8 mouse cellular contexts compared by ENCODE assay signal in the genomic region with DNA sequence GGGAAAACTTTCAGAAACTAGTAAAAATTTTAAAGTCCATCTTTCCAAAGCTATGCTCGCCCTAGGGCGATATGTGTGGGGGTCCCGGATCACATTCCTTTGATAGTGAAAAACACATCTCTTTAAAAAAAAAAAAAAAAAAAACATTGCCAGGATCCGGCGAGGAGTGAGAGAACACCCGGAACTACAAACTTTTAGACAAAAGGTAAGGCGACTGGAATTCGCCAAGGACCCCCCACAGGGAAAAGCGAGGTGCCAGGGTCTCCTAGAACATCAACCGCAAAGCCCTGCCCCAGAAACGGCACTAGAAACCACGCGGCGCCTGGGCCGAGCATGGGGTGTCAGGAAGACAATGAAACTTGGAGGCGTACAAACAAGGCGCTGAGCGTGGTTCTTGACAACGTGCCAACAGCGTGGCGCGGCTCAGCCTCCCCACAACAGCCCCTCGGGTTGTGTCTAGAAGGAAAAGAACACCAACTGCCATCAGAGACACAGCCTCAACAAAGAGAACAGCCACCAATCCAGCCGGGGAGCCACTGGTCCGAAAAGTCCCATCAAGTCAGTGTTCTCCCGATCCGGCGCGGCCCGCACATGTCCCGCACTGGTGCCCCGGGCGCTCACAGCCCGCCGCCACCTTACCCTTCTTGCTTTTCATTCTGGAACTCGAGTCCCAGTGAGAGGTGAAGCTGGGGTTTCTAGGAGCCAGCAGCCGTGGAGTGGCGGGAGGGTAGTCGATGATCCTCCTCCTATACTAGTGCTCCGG. TPM values are rescaled to one million over a fixed set of nuclear protein-coding genes. Genes with fewer than 3 reads are reported as not detected.
DNase-seq lines count a peak whose midpoint lies in the region; ATAC-seq and TF ChIP-seq lines count a peak whose summit lies in the region.

No protein-coding gene starts in this region.

- H3K4me3 ChIP-seq in E14TG2a.4 (replicated peaks; ENCODE audit: low read length), result peak overlapping the region; percentile 95
- peak overlapping the region; percentile 78 for H3K4me3 ChIP-seq in forebrain, embryonic 10.5 days
- H3K4me3 ChIP-seq in limb, embryonic 12.5 days (replicated peaks), result peak overlapping the region; percentile 73
- peak overlapping the region; percentile 70 for H3K4me3 ChIP-seq in midbrain, embryonic 12.5 days
- peak overlapping the region; percentile 78 for H3K4me3 ChIP-seq in stomach, embryonic 15.5 days (replicated peaks)

- H3K9ac ChIP-seq in limb, embryonic 12.5 days (replicated peaks), result peak overlapping the region; percentile 89
- H3K9ac ChIP-seq in midbrain, embryonic 12.5 days (replicated peaks), result peak overlapping the region; percentile 73
- H3K9ac ChIP-seq in stomach, embryonic 15.5 days, result peak overlapping the region; percentile 78

- TF ChIP-seq CTCF in E14TG2a.4 (conservative IDR thresholded peaks at IDR 0.05; ENCODE audit: low read length), result no peak

- H3K4me2 ChIP-seq in limb, embryonic 12.5 days, result peak overlapping the region; percentile 97
- H3K4me2 ChIP-seq in midbrain, embryonic 12.5 days (replicated peaks), result peak overlapping the region; percentile 90
- H3K4me2 ChIP-seq in stomach, embryonic 15.5 days, result peak overlapping the region; percentile 92

- H3K9me3 ChIP-seq in E14TG2a.4 (ENCODE audit: low read length), result no peaks in the 10 kb centered on the region
- no peaks in the 10 kb centered on the region for H3K9me3 ChIP-seq in forebrain, embryonic 10.5 days
- H3K9me3 ChIP-seq in limb, embryonic 12.5 days, result no peaks in the 10 kb centered on the region
- no peaks in the 10 kb centered on the region for H3K9me3 ChIP-seq in midbrain, embryonic 12.5 days
- no peaks in the 10 kb centered on the region for H3K9me3 ChIP-seq in stomach, embryonic 15.5 days

- peaks cover 46% of the 10 kb centered on the region for H3K36me3 ChIP-seq in E14TG2a.4 (ENCODE audit: insufficient read depth, low read length)
- H3K36me3 ChIP-seq in forebrain, embryonic 10.5 days (replicated peaks), result peaks cover 10% of the 10 kb centered on the region
- peaks cover 9% of the 10 kb centered on the region for H3K36me3 ChIP-seq in limb, embryonic 12.5 days
- H3K36me3 ChIP-seq in midbrain, embryonic 12.5 days, result peaks cover 10% of the 10 kb centered on the region; the same call in 1 of the 2 replicates
- H3K36me3 ChIP-seq in stomach, embryonic 15.5 days, result no peaks in the 10 kb centered on the region

- under 1% methylated on average over 40 of the region's 40 CpGs for WGBS in forebrain, embryonic 10.5 days
- under 1% methylated on average over 40 of the region's 40 CpGs for WGBS in limb, embryonic 12.5 days
- under 1% methylated on average over 40 of the region's 40 CpGs for WGBS in midbrain, embryonic 12.5 days
- under 1% methylated on average over 40 of the region's 40 CpGs for WGBS in stomach, embryonic 15.5 days

- peak; percentile 65 for DNase-seq in adrenal gland, adult 8-10 months
- peak; percentile 75 for DNase-seq in forebrain, embryonic 10.5 days (ENCODE audit: extremely low spot score, low spot score)
- peak; percentile 64 to 71 for DNase-seq in heart, postnatal 14 days
- no peak for DNase-seq in left cerebral cortex, adult 18-20 months (ENCODE audit: low spot score in 2 of 2)

- peak; percentile 5; the same call in 1 of the 2 replicates for ATAC-seq in limb, embryonic 12.5 days (ENCODE audit: insufficient number of reproducible peaks, insufficient read depth, low FRiP score, low TSS enrichment, low read depth)
- ATAC-seq in midbrain, embryonic 12.5 days (ENCODE audit: low FRiP score, low read depth), result peak; percentile 16
- peak; percentile 4; the same call in 1 of the 2 replicates for ATAC-seq in stomach, embryonic 15.5 days (ENCODE audit: insufficient read depth, low FRiP score, low read depth)

- H3K27me3 ChIP-seq in E14TG2a.4 (ENCODE audit: insufficient read depth, low read length), result no peaks in the 10 kb centered on the region
- peaks cover 6% of the 10 kb centered on the region; the same call in 1 of the 2 replicates for H3K27me3 ChIP-seq in forebrain, embryonic 10.5 days (ENCODE audit: poor library complexity, severe bottlenecking)
- H3K27me3 ChIP-seq in limb, embryonic 12.5 days, result no peaks in the 10 kb centered on the region
- H3K27me3 ChIP-seq in midbrain, embryonic 12.5 days, result peaks cover 17% of the 10 kb centered on the region; the same call in 1 of the 2 replicates
- no peaks in the 10 kb centered on the region for H3K27me3 ChIP-seq in stomach, embryonic 15.5 days (replicated peaks)

- H3K4me1 ChIP-seq in E14TG2a.4 (replicated peaks; ENCODE audit: low read depth, low read length), result peaks cover 42% of the 10 kb centered on the region
- H3K4me1 ChIP-seq in forebrain, embryonic 10.5 days, result peaks cover 73% of the 10 kb centered on the region
- H3K4me1 ChIP-seq in limb, embryonic 12.5 days (replicated peaks), result peaks cover 26% of the 10 kb centered on the region
- peaks cover 37% of the 10 kb centered on the region for H3K4me1 ChIP-seq in midbrain, embryonic 12.5 days
- H3K4me1 ChIP-seq in stomach, embryonic 15.5 days, result peaks cover 15% of the 10 kb centered on the region

- intact Hi-C loops in heart, postnatal 14 days (cut with DNase I), result loop anchor here (5.0 kb wide), 1 partner anchor 113 kb away; no protein-coding TSS in a partner anchor

- peak overlapping the region; percentile 98 for H3K27ac ChIP-seq in forebrain, embryonic 10.5 days
- H3K27ac ChIP-seq in limb, embryonic 12.5 days, result peak overlapping the region; percentile 99
- H3K27ac ChIP-seq in midbrain, embryonic 12.5 days (replicated peaks), result peak overlapping the region; percentile 91
- peak overlapping the region; percentile 98 for H3K27ac ChIP-seq in stomach, embryonic 15.5 days

RNA-seq across cellular contexts. Expression of gene Tgif1, which starts 2.9 kb away (rescaled TPM):
- total RNA-seq in adrenal gland, adult 8-10 months (2022), result 10 to 100 TPM; 45.8 to 61.5 (median 60.5) TPM
- 80.2 and 89.6 TPM in 2 replicates for polyA plus RNA-seq in forebrain, embryonic 10.5 days (2016; fragmentation: Nextera tagmentation; extraction: Ambion mirVana)
- total RNA-seq in heart, postnatal 14 days (2021), result 10 to 100 TPM in 1 of 2 experiments, 1 to 10 TPM in 1; 8.5 to 10.1 TPM
- 130 and 136 TPM in 2 replicates for polyA plus RNA-seq in limb, embryonic 12.5 days (2016; fragmentation: Nextera tagmentation; extraction: Ambion mirVana)
- polyA plus RNA-seq in midbrain, embryonic 12.5 days (2016; fragmentation: Nextera tagmentation; extraction: Ambion mirVana), result 50.1 and 58.9 TPM in 2 replicates
- 60.7 and 66.8 TPM in 2 replicates for polyA plus RNA-seq in stomach, embryonic 15.5 days (2015; fragmentation: Nextera tagmentation; extraction: Ambion mirVana)
- total RNA-seq in left cerebral cortex, adult 18-20 months (2021), result 1 to 10 TPM; 2.3 to 2.6 TPM

Comparison
In these comparisons a context has a peak if more than half of its experiments do, and no peak if none do; other contexts are left out.
1. DNase-seq: peak in adrenal gland, adult 8-10 months (single experiment), forebrain, embryonic 10.5 days (single experiment) and heart, postnatal 14 days (2 of 2); none in left cerebral cortex, adult 18-20 months (0 of 2).
2. Peak in every context shown above with its lines, with median percentiles within 50 percentile points of each other: H3K4me3 ChIP-seq, H3K27ac ChIP-seq, ATAC-seq, H3K4me2 ChIP-seq and H3K9ac ChIP-seq.